Mouse (Mus musculus): ENCODE measurements around the gene Tomm40.

- TF ChIP-seq CTCF (IDR thresholded peaks at IDR 0.05; ENCODE audit: control insufficient read depth, insufficient read depth, insufficient read length) (no peak), MAX (IDR thresholded peaks at IDR 0.05) (no peak), CEBPB (IDR thresholded peaks at IDR 0.05; ENCODE audit: low read depth) (no peak), USF1 (IDR thresholded peaks at IDR 0.05; ENCODE audit: low read depth) (no peak), FOSL1 (IDR thresholded peaks at IDR 0.05; ENCODE audit: insufficient read depth, low read length, poor library complexity, severe bottlenecking) (no peak)
Observed at GRCm38 (mm10) chr7:19736389-19737057, 21.3 kb upstream of the Tomm40 start.

All from C2C12 (cell line).